Mouse (Mus musculus) thymus, postnatal 25 days (tissue): ENCODE measurements around the gene Osbp2.
A peak's percentile ranks its signal among the peaks of the same experiment; 100 is the strongest.
"Not testable (repeated sequence)": the region's sequence is repeated elsewhere in the genome, so short reads cannot be mapped to it uniquely, and the experiment has no call there.

ENCODE experiments used
- DNase-seq: peaks from one replicate; pipeline ENCODE4 v3.0.0; 2022

Osbp2 gene

GRCm38 (mm10) chr11:3863454-3864112 lies at the start of gene Osbp2:
TSS of gene Osbp2 (minus strand) at chr11:3863903.
- peak; percentile 58 for DNase-seq

- peak; percentile 7 for DNase-seq
These were observed 49.2 kb upstream of the Osbp2 start for GRCm38 (mm10) chr11:3912875-3913271.

GRCm38 (mm10) chr11:3912100-3912874 lies 48.6 kb upstream of the Osbp2 start:
- no peak for DNase-seq

- DNase-seq = not testable (repeated sequence)
These were observed 47.7 kb upstream of the Osbp2 start for GRCm38 (mm10) chr11:3911440-3911839.

- no peak for DNase-seq
These were observed 47.0 kb upstream of the Osbp2 start for GRCm38 (mm10) chr11:3910513-3911310.

GRCm38 (mm10) chr11:3909236-3909635 lies 45.5 kb upstream of the Osbp2 start:
- DNase-seq = no peak

GRCm38 (mm10) chr11:3905446-3905845 lies 41.7 kb upstream of the Osbp2 start:
- DNase-seq = no peak

- no peak for DNase-seq
These were observed 41.0 kb upstream of the Osbp2 start for GRCm38 (mm10) chr11:3904673-3905072.

GRCm38 (mm10) chr11:3903046-3903445 lies 39.3 kb upstream of the Osbp2 start:
- no peak for DNase-seq

GRCm38 (mm10) chr11:3902516-3902915 lies 38.8 kb upstream of the Osbp2 start:
- no peak for DNase-seq

GRCm38 (mm10) chr11:3900296-3900695 lies 36.6 kb upstream of the Osbp2 start:
- no peak for DNase-seq

- no peak for DNase-seq
These were observed 32.2 kb upstream of the Osbp2 start for GRCm38 (mm10) chr11:3895933-3896332.

- no peak for DNase-seq
These were observed 31.8 kb upstream of the Osbp2 start for GRCm38 (mm10) chr11:3895458-3895857.

- DNase-seq = peak; percentile 86
These were observed 30.9 kb upstream of the Osbp2 start, which contains the start of the genes 4921536K21Rik and Dusp18 for GRCm38 (mm10) chr11:3894406-3895281. TSS of gene 4921536K21Rik (minus strand) at chr11:3895098. TSS of gene Dusp18 (plus strand) at chr11:3895240.

GRCm38 (mm10) chr11:3893970-3894369 lies 30.3 kb upstream of the Osbp2 start:
- DNase-seq = no peak

GRCm38 (mm10) chr11:3887331-3887730 lies 23.6 kb upstream of the Osbp2 start:
- no peak for DNase-seq

GRCm38 (mm10) chr11:3883711-3884110 lies 20.0 kb upstream of the Osbp2 start:
- no peak for DNase-seq

GRCm38 (mm10) chr11:3879836-3880235 lies 16.1 kb upstream of the Osbp2 start:
- peak; percentile 71 for DNase-seq

GRCm38 (mm10) chr11:3878660-3879059 lies 15.0 kb upstream of the Osbp2 start:
- DNase-seq = peak; percentile 7

GRCm38 (mm10) chr11:3876419-3876818 lies 12.7 kb upstream of the Osbp2 start:
- no peak for DNase-seq

GRCm38 (mm10) chr11:3864343-3864742 lies 640 bp upstream of the Osbp2 start:
- no peak for DNase-seq
